Mouse (Mus musculus) intestine, embryonic 16.5 days (tissue): ENCODE results near the gene 4930524N10Rik. TPM values are rescaled to one million over a fixed set of nuclear protein-coding genes. Genes with fewer than 3 reads are reported as not detected.

ENCODE experiments used
- ATAC-seq: fragments of 200-750 bp; cut with Nextera tagmentation; 2 replicates; pipeline ENCODE4 v1.8.0; 2017; ENCODE audit warnings: moderate TSS enrichment, moderate library complexity
- H3K27ac ChIP-seq: fragments of 300-500 bp; sonication (generic); 2 replicates; pipeline ENCODE4 v1.5.1; 2014; ENCODE audit warnings: mild to moderate bottlenecking, low read length
- H3K27me3 ChIP-seq: fragments of 300-500 bp; sonication (generic); replicated peaks from 2 replicates; pipeline ENCODE4 v1.6.1; 2014; ENCODE audit warnings: low read length, control low read depth, mixed read lengths; ENCODE audit not compliant: control insufficient read depth, insufficient read depth
- H3K36me3 ChIP-seq: fragments of 300-500 bp; sonication (generic); 2 replicates; pipeline ENCODE4 v1.6.1; 2014; ENCODE audit warnings: low read length, control low read depth; ENCODE audit not compliant: control insufficient read depth, insufficient read depth
- H3K4me1 ChIP-seq: fragments of 300-500 bp; sonication (generic); 2 replicates; pipeline ENCODE4 v1.6.1; 2014; ENCODE audit warnings: low read length, control low read depth, mixed read lengths; ENCODE audit not compliant: control insufficient read depth, insufficient read depth
- H3K4me2 ChIP-seq: fragments of 300-500 bp; sonication (generic); 2 replicates; pipeline ENCODE4 v1.6.1; 2014; ENCODE audit warnings: low read depth, low read length, control low read depth
- H3K4me3 ChIP-seq: fragments of 300-500 bp; sonication (generic); 2 replicates; pipeline ENCODE4 v1.5.1; 2014; ENCODE audit warnings: mild to moderate bottlenecking, low read length
- H3K9ac ChIP-seq: fragments of 300-500 bp; sonication (generic); 2 replicates; pipeline ENCODE4 v1.6.1; 2014; ENCODE audit warnings: low read depth, low read length
- H3K9me3 ChIP-seq: fragments of 300-500 bp; sonication (generic); 2 replicates; pipeline ENCODE4 v1.6.1; 2016; ENCODE audit warnings: low read length, control low read depth; ENCODE audit not compliant: control insufficient read depth
- WGBS: fragments of 180-500 bp; shearing (Covaris S2); extraction: QIAGEN DNeasy Blood & Tissue Kit; methylation state at CpG from one replicate; pipeline ENCODE4 v1.1.7; 2014; 5-methylcytosine and 5-hydroxymethylcytosine counted together
- polyA plus RNA-seq: library from polyadenylated mRNA; unstranded; fragments of >200 nt; fragmentation: Nextera tagmentation; extraction: Ambion mirVana; gene quantifications from 2 replicates; pipeline ENCODE4 v1.2.1, GENCODE M21; 2015

Gene 4930524N10Rik
- not detected in 2 replicates for polyA plus RNA-seq

DNA sequence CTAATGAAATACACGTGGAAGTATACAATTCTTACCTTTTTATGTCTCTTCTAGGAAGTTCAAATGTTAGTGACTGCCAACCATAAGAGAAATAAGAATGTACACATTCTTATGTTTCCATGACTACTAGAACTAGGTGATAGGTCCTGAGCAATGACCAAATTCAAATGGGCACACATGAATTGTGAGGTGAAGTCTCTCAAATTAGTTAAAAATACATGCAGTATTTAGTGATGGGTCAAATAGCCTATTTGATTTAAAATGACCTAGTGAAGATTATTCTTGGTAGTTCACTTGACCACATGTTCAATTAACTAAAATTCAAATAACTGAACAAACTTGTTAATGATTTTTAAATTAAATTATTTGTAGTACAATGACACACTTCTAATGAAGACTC, at the start of gene 4930524N10Rik:
4930524N10Rik (minus strand) TSS at position 101 of the 400 bp plus-strand sequence.
- Histone ChIP-seq H3K36me3 (no peaks in the 10 kb centered on the region), H3K9ac (no peak within 1 kb of the TSS), H3K4me3 (no peak within 1 kb of the TSS), H3K9me3 (no peaks in the 10 kb centered on the region), H3K4me2 (no peak within 1 kb of the TSS), H3K27ac (no peak within 1 kb of the TSS), H3K4me1 (no peaks in the 10 kb centered on the region), H3K27me3 (no peaks in the 10 kb centered on the region)
- ATAC-seq, result no peak
- WGBS, result 14% methylated on average over 1 of the region's 1 CpGs

DNA sequence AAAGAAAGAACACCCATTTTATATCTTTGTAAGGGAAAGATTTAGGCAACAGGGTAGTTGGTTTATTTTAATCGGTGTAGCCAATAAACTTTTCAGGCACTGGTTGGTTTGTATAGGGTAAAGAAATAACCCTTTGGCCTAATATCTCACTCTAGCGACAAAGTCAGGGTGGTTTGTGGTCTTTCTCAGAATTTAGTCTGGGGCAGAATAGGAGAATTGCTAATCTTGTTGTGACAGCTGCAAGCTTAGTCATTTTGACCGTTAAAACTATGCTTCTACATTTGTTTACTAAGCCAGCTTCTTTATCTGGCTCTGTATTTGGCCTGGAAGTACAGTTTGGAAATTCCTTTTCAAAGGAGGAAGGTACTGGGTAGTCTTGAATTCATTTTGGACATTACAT, 6.8 kb upstream of the 4930524N10Rik start:
- no peak for ATAC-seq
- no peak overlapping the region for H3K27ac ChIP-seq
- H3K36me3 ChIP-seq, result no peaks in the 10 kb centered on the region
- H3K4me2 ChIP-seq, result no peak overlapping the region
- H3K9ac ChIP-seq, result no peak overlapping the region
- H3K9me3 ChIP-seq, result no peaks in the 10 kb centered on the region
- no peaks in the 10 kb centered on the region for H3K4me1 ChIP-seq
- no peak overlapping the region for H3K4me3 ChIP-seq
- 77% methylated on average over 3 of the region's 3 CpGs for WGBS
- H3K27me3 ChIP-seq, result no peaks in the 10 kb centered on the region

DNA sequence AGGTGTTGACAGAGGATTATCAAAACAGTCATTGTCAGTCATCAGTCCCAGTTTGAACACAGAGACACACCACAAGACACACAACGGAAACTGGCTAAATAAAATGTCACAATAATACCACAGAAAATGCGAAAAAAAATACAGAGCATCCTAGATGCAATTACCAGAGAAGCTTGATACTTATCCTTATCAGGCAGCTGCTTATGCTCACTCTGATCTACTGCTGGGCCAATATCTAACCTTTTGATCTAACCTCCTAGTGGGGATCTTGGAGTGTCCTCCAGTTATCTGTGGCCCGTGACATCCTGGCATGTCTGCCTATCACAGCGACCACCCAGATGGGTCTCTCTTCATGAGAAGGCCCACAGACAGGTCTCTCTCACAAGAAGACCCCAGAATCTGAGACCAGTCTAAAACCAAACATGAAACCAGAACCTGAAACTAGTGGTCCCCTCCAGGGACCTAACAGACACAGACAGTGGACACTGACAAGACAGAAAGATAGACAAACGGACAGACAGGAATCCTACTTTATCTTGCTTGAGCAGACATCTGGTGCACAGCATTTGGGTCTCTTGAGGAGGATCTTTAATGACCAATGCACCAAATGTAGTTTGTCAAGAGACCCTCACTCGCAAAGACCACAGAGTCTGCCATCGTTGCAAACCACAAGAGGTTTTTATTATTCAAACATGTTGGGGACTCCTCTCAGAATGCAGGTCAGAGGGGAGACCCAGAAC, 6.3 kb upstream of the 4930524N10Rik start:
- Histone ChIP-seq H3K4me2 (no peak overlapping the region), H3K4me3 (no peak overlapping the region), H3K27ac (no peak overlapping the region), H3K4me1 (no peaks in the 10 kb centered on the region), H3K9me3 (no peaks in the 10 kb centered on the region), H3K36me3 (no peaks in the 10 kb centered on the region), H3K9ac (no peak overlapping the region), H3K27me3 (no peaks in the 10 kb centered on the region)
- no peak for ATAC-seq
- WGBS, result 80% methylated on average over 7 of the region's 7 CpGs

DNA sequence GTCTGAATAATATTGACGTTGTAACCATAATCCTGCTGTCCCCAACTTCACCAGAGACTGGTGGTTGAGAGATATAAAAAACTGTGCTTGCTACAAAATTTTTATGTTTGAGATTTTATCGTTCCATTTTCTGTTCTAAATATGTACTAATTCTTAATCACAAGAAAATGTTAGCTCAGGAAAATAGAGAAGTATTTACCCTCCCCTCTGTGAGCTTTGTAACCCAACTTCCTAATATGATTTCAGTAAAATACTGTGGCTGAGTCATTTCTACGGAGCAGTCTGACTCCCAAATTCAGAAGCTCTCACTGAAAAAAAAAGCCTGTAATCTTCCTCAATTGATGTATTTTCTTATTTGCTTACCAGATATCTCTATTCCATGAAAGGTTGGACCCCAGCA, 4.7 kb upstream of the 4930524N10Rik start:
- no peak overlapping the region for H3K4me3 ChIP-seq
- no peak overlapping the region for H3K9ac ChIP-seq
- no peak overlapping the region for H3K27ac ChIP-seq
- no peak overlapping the region for H3K4me2 ChIP-seq
- H3K27me3 ChIP-seq, result no peaks in the 10 kb centered on the region
- H3K4me1 ChIP-seq, result no peaks in the 10 kb centered on the region
- 79% methylated on average over 3 of the region's 3 CpGs for WGBS
- no peaks in the 10 kb centered on the region for H3K9me3 ChIP-seq
- H3K36me3 ChIP-seq, result no peaks in the 10 kb centered on the region
- ATAC-seq, result no peak

Other genes starting within 250 kb of the 4930524N10Rik start
- gene Gm15140, start 222.7 kb downstream of the 4930524N10Rik start, polyA plus RNA-seq, result not detected in 2 replicates
- gene Samt4, start 138.6 kb upstream of the 4930524N10Rik start, polyA plus RNA-seq, result not detected in 2 replicates
- not detected in 2 replicates for gene Samt2, start 236.0 kb upstream of the 4930524N10Rik start, polyA plus RNA-seq